Mouse (Mus musculus) kidney, postnatal 4 days (tissue): ENCODE measurements around the gene Capn8.

Experiments
- DNase-seq, 2 experiments: peaks; one replicate each; pipeline ENCODE4 v3.0.0; 2021; ENCODE audit warnings: mixed read lengths in 2 of 2

Gene Capn8

GRCm38 (mm10) chr1:182564408-182565120, at the start of gene Capn8:
TSS of gene Capn8 (plus strand) at chr1:182565007.
- DNase-seq, result peak in 1 of 2 experiments; percentile 46

DNA sequence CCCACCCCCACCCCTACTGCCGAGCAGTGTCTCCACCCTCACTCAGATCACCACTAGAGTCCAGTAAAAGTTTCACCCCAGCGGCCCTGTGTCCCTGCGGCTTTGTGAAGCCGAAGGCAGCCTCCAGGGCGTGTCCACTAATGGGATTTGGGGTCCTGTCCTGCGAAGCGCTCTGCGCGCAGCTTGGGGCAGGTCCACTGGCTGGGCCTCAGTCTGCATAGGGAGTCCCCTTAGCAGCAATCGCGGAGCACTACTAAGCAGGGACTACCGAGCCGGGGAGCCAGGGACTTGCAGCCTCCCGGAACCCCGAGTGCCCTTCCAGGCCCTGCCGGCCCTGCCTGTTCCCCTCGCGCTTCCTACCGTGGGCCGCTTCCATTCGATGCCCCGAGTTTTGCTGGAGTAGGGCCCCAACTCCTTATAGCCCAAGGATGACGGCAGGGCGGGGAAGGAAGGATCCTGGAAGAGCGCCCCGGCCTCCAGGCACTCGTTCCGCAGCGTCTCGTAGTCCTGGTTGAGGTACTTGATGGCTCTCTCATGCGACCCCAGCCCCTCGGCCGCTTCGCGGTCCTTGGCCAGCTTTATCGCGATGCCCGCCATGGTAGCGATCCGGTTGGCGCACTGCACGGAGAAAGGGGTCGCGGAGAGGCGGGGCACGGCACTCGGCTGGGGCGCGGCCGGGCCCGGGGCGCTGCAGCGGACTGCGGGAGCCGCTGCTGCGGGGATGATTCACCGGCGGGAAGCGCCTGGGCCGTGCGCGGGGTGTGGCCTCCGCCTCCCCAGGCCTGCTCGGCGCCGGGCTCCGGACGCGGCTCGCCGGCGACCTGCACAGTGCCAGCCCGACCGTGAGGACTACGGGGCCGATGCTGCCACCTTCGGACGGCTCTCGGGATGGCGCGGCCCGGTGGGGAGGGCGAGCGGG, 47.8 kb upstream of the Capn8 start, which contains the start of gene Capn2:
TSS of gene Capn2 (minus strand) at position 851 of the 919 bp plus-strand sequence.
- peak; percentile 88 to 93 for DNase-seq

- DNase-seq, result no peak
Observed at GRCm38 (mm10) chr1:182517677-182518011, 47.2 kb upstream of the Capn8 start.

- DNase-seq, result no peak
Observed at GRCm38 (mm10) chr1:182518143-182518680, 46.6 kb upstream of the Capn8 start.

DNA sequence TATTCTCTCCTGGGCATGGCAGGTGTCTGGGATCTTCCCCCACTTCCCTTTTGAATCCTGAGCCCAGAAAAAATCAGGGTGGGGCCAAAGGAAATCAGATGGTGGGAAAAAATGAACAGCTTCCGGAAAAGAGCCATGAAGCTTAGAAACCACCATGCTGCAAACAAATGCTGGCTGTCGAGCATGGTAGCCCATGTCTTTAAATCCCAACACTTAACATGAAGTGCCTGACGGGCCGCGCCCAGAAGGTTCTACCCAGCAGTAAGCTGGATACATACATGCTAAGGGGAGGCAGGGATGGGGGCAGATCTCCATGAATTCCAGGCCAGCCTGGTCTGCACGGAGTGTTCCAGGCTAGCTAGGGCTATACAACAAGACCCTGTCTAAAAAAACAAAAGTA, 46.0 kb upstream of the Capn8 start:
- no peak for DNase-seq

- no peak for DNase-seq
Observed at GRCm38 (mm10) chr1:182519341-182519740, 45.5 kb upstream of the Capn8 start.

DNA sequence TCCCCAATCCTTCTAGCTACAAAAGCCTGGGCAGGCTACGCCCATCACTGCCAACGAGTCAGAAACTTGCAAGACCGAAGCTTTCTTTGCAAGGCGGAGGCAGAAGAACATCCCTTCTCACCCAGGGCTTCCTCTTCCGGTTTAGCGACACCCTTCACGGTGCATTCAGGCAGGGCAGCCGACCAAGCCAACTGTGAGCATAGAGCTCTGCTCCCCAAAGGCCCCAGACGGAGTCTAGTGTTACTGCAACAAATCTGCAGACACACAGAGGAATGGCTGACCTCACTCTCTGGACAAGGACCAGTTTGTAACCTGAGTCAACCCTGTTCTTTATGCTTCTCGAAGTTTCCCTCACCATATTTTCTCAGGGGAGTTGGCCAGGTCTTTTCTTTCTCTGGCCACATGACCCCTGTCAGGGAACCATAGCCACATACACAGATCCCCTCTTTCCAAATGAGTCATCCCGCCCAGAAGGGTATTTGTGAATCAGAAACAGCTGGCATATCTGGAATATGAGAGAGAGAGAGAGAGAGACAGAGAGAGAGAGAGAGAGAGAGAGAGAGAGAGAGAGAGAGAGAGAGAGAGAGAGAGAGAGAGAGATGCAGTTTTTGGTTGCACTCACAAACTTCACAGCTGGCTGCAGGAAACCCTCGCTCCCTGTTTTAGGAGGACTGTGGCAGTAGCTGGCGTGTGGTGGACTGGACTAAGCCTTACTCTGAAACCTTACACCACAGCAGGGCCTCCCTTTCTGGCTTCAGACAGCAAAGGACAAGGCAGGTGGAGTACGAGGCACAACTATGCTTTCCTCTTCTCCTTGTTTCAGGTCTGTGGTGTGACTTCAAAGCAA, 44.5 kb upstream of the Capn8 start:
- DNase-seq, result peak; percentile 70 to 82

GRCm38 (mm10) chr1:182520938-182521500, 43.8 kb upstream of the Capn8 start:
- DNase-seq, result no peak

DNA sequence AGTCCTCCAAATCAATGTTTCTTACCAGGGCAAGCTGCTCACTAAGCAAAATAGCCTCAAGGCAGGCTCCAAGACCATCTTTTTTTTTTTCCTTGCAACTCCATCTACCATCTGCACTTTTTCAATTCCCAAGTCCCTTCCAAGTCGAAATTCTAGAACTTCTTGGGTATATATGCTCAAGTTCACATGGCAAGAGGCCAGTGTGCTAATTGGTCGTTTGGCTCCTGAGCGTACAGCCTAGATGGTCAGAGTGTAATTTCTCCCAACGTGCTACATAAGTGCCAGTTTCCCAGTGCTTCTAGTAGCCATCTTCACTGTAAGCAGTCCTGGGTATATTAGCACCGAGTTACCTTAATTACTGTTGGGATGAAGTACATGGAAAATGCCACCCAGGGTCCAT, 41.8 kb upstream of the Capn8 start:
- DNase-seq, result no peak

DNA sequence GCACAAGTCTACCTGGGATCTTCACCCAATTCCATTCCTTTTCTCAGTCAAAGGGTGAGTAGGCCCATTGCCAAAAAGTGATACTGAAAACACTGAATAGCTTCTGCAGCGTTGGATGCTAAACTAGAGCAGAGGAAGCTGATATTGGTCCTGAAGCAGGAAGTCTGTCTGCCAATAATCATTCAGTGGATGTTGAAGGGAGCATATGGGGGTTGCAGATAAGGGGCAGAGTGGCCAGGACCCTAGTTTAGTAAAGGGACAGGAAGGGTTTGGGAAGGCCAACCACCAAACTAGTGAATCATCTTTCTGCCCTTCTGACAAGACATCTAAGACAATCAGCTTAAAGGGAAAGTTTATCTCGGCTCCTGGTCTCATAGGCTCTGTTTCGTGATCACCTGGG, 41.1 kb upstream of the Capn8 start:
- DNase-seq, result no peak

DNA sequence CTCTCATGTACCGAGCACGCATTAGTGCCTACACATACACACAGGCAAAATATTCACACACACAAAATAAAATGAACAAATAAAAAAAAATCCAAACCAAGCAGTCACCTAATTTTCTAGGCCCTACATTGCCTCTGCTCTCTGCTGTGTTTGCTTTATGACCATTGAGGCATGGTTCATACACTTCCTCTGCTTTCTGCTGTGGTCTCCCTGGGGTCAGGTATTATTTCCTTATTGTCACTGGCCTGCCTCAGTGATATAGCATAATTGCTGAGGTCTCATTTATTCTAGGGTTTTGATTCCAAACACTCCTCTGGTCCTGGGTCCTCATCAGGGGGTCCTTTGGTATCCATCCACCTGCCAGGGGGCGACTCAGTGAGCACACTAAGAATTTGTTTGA, 39.2 kb upstream of the Capn8 start:
- DNase-seq, result no peak

- peak in 1 of 2 experiments; percentile 34 for DNase-seq
Observed at GRCm38 (mm10) chr1:182527261-182527766, 37.5 kb upstream of the Capn8 start.

DNA sequence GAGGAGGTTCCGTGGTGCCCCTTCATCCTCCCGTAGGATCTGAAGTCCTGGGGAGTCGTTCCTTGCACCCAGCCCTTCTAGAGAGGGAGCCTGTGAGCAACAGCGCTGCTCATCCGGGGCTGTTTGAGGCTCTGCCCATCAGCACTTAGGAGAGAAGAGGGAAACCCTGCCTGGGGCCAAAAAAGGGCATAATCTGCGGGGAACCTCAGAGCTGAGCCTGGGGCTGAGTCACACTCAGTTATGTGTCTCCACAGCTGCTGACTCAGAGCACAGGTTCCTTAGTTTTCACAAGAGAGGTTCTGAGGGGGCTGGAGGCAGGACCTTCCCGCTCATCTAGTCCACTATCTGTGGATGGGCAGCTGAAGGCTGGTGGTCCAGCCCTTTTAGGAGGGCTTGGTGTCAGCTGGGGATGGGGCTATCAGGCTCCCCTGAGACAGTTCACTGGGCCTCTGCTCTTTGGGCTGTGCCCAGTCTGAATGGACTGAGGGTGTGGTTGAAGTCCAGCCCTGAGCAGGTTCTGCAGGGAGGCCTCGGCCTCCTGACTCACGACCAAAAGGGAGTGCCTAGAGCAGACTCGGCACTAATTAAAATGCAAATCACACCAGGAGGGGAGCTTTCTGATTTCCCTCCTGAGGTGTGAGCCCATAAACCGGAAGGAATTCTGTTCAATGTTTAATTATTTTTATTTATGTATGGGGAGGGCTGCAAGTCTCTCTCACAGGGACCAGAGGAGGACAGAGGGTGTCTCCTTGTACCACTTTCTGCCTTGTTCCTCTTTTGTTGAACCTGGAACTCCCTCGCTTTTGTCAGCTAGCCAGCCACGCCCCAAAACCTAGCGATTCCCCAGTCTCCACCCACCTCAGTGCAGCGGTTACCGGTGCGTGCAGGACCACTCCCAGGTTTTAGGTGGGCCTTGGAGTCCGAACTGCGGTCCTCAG, 36.6 kb upstream of the Capn8 start:
- DNase-seq, result peak; percentile 33 to 57

- DNase-seq, result no peak
Observed at GRCm38 (mm10) chr1:182533583-182533982, 31.2 kb upstream of the Capn8 start.

DNA sequence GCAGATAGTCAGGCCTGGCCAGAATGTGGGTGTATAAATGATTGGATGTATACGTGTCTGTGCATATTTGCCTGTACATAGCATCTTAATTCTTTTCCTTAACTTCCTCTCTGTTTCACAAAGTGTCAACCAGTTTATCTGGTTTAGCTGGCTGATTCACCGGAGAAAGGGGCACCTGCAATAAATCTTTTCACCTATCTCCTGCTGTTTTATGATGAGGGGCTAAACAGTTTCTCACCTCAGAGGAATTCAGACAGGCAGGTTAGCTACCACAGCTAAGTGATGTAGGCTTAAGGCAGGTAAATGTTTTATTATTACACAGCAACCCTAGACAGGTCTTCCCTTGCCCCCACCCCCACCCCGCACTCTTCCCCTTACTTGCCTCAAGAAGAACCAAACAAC, 29.7 kb upstream of the Capn8 start:
- no peak for DNase-seq

- DNase-seq, result peak; percentile 67 to 82
Observed at GRCm38 (mm10) chr1:182539023-182539940, 25.5 kb upstream of the Capn8 start.

- DNase-seq, result no peak
Observed at GRCm38 (mm10) chr1:182542110-182542509, 22.7 kb upstream of the Capn8 start.

GRCm38 (mm10) chr1:182543136-182543535, 21.7 kb upstream of the Capn8 start:
- DNase-seq, result no peak

DNA sequence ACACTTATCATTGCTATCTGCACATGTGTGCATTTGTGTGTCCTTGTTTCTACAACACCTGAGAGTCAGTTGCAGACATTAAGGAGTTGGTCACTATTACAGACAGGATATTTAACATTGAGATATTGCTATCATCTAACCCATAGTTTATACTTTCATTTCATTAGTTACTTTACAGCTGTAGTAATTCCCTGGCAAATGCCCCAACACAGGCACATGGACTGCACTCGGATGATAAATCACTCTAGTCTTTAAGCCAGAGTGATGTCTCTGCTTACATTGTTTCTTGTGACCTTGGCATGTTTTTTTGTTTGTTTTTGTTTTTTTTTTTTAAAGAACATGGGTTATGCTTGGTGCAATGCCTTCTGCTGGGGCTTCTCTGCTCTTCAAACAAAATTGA, 20.9 kb upstream of the Capn8 start:
- DNase-seq, result no peak

- DNase-seq, result no peak
Observed at GRCm38 (mm10) chr1:182550761-182551160, 14.0 kb upstream of the Capn8 start.
